Mouse (Mus musculus) forebrain, embryonic 10.5 days (tissue): Measurements from ENCODE around the gene Pex5l. TPM values are rescaled to one million over a fixed set of nuclear protein-coding genes. Genes with fewer than 3 reads are reported as not detected.

ENCODE experiments used
- DNase-seq: peaks from one replicate; pipeline ENCODE4 v3.0.0-alpha.2; 2017; ENCODE audit warnings: low spot score; ENCODE audit errors: extremely low spot score
- H3K27ac ChIP-seq: fragments of 300-500 bp; sonication (generic); 2 replicates; pipeline ENCODE4 v1.5.1; 2016; ENCODE audit warnings: mild to moderate bottlenecking
- H3K27me3 ChIP-seq: fragments of 300-500 bp; sonication (generic); 2 replicates; pipeline ENCODE4 v1.6.1; 2016; ENCODE audit warnings: mild to moderate bottlenecking; ENCODE audit not compliant: poor library complexity, severe bottlenecking
- H3K36me3 ChIP-seq: fragments of 300-500 bp; sonication (generic); replicated peaks from 2 replicates; pipeline ENCODE4 v1.6.1; 2016; ENCODE audit warnings: mild to moderate bottlenecking, moderate library complexity
- H3K4me1 ChIP-seq: fragments of 300-500 bp; sonication (generic); 2 replicates; pipeline ENCODE4 v1.6.1; 2016
- H3K4me3 ChIP-seq: fragments of 300-500 bp; sonication (generic); 2 replicates; pipeline ENCODE4 v1.5.1; 2016; ENCODE audit warnings: mild to moderate bottlenecking, moderate library complexity
- H3K9me3 ChIP-seq: fragments of 300-500 bp; sonication (generic); 2 replicates; pipeline ENCODE4 v1.6.1; 2016; ENCODE audit warnings: mild to moderate bottlenecking, moderate library complexity
- WGBS: fragments of 180-500 bp; shearing (Covaris S2); methylation state at CpG from one replicate; pipeline ENCODE4 v1.1.7; 2016; 5-methylcytosine and 5-hydroxymethylcytosine counted together
- polyA plus RNA-seq: library from polyadenylated mRNA; unstranded; fragments of >200 nt; fragmentation: Nextera tagmentation; extraction: Ambion mirVana; gene quantifications from 2 replicates; pipeline ENCODE4 v1.2.1, GENCODE M21; 2016

Pex5l gene
- polyA plus RNA-seq, 1 experiment from 2014 or later = 0.78 TPM

DNA sequence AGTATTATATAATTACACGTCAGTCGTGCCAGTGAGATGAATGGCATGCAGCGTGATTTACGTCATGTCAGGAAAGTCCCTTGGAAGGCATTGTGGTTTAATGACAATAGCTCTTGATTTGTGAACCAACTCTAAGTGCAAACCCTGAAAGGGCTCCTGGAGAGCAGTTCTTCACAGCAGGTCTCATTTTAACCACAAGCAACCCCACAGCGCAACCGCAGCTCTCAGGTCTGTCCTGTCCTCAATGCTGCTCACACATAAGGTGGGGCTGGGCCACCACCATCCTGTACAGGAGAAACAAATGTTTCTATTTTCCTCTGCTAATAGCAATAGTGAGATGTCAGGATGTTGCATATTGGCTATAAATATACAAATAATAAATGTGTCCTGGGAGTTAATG is 163.8 kb downstream of the Pex5l start:
- no peaks in the 10 kb centered on the region for H3K36me3 ChIP-seq
- WGBS = 38% methylated on average over 6 of the region's 6 CpGs
- no peaks in the 10 kb centered on the region for H3K9me3 ChIP-seq
- H3K4me1 ChIP-seq = peaks cover 7% of the 10 kb centered on the region
- H3K4me3 ChIP-seq = no peak overlapping the region
- H3K27me3 ChIP-seq = no peaks in the 10 kb centered on the region
- no peak overlapping the region for H3K27ac ChIP-seq
- DNase-seq = no peak

DNA sequence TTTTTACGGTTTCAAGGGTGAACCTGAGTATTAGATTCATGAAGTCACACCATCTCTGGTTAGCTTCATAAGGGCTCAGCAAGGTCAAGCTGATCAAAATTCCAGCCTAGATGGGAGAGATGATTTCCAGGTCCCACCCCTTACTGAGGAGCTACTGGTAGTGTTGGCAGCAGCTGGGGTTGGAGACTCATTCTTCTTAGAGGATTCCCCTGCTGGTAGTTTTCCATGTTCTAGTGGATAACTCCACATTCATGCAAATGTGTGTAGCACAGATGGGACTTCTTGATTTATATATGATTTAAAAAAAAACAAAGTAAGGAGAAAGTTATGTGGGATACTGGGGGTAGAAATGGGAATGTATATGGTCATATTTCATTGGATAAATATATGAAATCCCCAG is 172.8 kb downstream of the Pex5l start:
- 93% methylated on average over 1 of the region's 1 CpGs for WGBS

DNA sequence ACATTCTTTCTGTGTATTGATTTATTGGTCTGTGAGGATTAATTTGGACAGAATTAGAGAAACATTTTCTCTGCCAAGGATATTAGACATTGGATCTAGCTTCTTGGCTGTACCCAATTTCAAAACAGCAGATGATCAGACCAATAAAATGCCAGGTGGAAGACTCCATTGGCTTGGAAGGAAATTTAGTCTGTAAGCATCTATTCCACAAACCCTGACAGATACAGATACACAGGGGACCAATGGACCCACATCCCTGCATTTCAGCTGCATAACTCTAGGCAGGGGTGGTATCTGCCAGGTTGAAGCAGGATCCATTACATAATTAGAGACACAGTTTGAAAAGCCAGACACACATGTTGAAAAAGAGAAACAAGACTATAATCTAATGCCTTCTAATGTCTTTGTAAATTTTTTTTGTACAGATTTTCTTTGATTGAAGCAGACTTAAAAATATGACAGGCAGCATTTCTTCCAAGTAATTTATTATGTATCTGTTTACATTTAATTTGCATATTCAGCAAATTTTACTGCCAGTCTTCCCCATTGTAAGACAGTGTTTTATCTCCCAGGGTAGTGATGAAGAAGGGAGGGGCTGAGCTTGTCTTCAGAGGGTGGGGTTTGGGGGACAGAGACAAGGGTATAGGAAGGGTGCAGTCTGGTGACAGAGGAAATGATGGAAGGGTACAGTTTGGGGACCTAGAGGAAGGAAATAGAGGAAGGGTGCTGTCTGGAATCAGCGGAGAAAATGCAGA is 174.2 kb downstream of the Pex5l start:
- Histone ChIP-seq H3K36me3 (no peaks in the 10 kb centered on the region), H3K4me1 (no peaks in the 10 kb centered on the region), H3K27me3 (no peaks in the 10 kb centered on the region), H3K9me3 (no peaks in the 10 kb centered on the region), H3K4me3 (no peak overlapping the region), H3K27ac (no peak overlapping the region)
- 89% methylated on average over 1 of the region's 1 CpGs for WGBS
- DNase-seq = no peak

More for the DNA sequence above, 172.8 kb downstream of the Pex5l start:
- H3K27ac ChIP-seq = no peak overlapping the region
- no peaks in the 10 kb centered on the region for H3K4me1 ChIP-seq
- DNase-seq = no peak
- no peaks in the 10 kb centered on the region for H3K9me3 ChIP-seq
- no peaks in the 10 kb centered on the region for H3K36me3 ChIP-seq
- no peak overlapping the region for H3K4me3 ChIP-seq
- H3K27me3 ChIP-seq = no peaks in the 10 kb centered on the region

DNA sequence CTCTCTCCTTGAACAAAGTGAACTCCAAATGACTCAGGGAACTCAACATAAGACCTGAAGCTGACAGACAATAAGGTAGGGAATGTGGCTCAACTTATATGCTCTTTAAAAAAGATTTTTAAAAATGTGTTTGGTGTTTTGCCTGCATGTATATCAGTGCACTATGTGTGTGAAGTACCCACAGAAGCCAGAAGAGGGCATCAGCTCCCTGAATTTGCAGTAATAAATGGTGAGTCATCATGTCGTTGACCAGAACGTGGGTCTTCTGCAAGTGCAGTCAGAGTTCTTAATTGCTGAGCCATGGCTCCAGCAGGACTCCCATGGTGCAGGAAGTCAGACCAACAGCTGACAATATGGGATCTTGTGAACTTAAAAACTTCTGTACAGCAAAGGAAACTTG is 177.5 kb downstream of the Pex5l start:
- Histone ChIP-seq H3K4me3 (no peak overlapping the region), H3K4me1 (no peaks in the 10 kb centered on the region), H3K27me3 (no peaks in the 10 kb centered on the region), H3K9me3 (no peaks in the 10 kb centered on the region), H3K27ac (no peak overlapping the region), H3K36me3 (no peaks in the 10 kb centered on the region)
- DNase-seq = peak; percentile 34
- 3% methylated on average over 2 of the region's 2 CpGs for WGBS

DNA sequence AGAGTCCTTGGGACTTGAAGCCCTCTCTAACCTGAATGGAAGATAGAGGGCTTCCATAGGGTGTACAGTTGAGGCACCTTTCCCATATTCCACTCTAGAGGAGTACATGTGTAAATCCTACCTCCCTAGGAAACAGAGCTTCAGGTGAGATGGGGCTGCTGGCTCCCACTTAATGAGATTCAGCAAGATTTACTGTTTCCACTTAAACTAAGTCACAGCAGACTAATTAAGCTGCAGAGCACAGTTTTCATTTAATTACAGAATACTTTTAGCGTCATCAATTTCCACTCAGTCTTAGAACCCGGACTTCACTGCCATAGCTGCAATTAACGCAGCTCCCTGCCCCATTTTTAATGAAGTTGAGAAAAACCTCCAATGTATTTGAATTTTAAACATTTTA is 181.6 kb downstream of the Pex5l start:
- H3K36me3 ChIP-seq = no peaks in the 10 kb centered on the region
- 92% methylated on average over 3 of the region's 3 CpGs for WGBS
- H3K4me3 ChIP-seq = no peak overlapping the region
- no peaks in the 10 kb centered on the region for H3K9me3 ChIP-seq
- DNase-seq = no peak
- no peak overlapping the region for H3K27ac ChIP-seq
- no peaks in the 10 kb centered on the region for H3K27me3 ChIP-seq
- no peaks in the 10 kb centered on the region for H3K4me1 ChIP-seq

DNA sequence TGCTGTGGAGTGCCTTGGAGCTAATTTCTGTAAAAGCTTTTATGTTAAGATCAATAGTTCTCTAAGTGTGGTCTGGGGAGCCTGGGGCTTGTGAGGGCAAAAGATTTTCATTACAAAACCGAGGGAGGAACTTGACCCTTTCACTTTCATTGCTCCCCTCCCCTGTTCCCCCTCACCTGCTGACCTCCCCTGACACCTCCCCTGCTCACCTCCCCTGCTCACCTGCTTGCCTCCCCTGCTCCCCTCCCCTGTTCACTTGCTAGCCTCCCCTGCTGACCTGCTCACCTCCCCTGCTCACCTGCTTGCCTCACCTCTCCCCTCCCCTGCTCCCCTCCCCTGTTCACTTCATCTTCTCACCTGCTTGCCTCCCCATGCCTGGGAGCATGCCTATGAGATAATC is 191.7 kb downstream of the Pex5l start:
- no peaks in the 10 kb centered on the region for H3K9me3 ChIP-seq
- H3K4me1 ChIP-seq = peaks cover 12% of the 10 kb centered on the region
- no peaks in the 10 kb centered on the region for H3K36me3 ChIP-seq
- no peak overlapping the region for H3K27ac ChIP-seq
- WGBS = 6% methylated on average over 1 of the region's 1 CpGs
- no peak overlapping the region for H3K4me3 ChIP-seq
- H3K27me3 ChIP-seq = no peaks in the 10 kb centered on the region
- DNase-seq = no peak

DNA sequence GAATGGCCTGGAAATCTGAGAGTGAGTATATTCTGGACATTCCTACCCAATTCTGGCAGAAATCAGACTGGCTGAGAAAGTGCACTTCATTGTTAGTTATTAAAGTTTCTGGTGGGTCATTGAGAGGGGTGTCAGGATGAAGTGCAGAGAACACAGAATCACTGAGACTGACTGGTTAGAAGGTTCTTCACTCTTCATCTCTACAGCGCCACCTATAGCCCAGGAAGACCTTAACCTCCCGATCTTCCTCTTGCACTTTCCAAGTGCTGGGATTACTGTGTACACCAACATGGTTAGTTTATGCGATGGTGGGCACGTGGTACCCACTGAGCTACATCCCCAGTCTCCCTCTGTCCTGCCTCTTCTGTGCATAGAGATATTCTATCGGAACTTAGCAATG is 195.6 kb downstream of the Pex5l start:
- DNase-seq = no peak
- peaks cover 12% of the 10 kb centered on the region for H3K4me1 ChIP-seq
- H3K27ac ChIP-seq = no peak overlapping the region
- H3K27me3 ChIP-seq = no peaks in the 10 kb centered on the region
- H3K4me3 ChIP-seq = no peak overlapping the region
- no peaks in the 10 kb centered on the region for H3K36me3 ChIP-seq
- no peaks in the 10 kb centered on the region for H3K9me3 ChIP-seq
- WGBS = 84% methylated on average over 5 of the region's 5 CpGs

DNA sequence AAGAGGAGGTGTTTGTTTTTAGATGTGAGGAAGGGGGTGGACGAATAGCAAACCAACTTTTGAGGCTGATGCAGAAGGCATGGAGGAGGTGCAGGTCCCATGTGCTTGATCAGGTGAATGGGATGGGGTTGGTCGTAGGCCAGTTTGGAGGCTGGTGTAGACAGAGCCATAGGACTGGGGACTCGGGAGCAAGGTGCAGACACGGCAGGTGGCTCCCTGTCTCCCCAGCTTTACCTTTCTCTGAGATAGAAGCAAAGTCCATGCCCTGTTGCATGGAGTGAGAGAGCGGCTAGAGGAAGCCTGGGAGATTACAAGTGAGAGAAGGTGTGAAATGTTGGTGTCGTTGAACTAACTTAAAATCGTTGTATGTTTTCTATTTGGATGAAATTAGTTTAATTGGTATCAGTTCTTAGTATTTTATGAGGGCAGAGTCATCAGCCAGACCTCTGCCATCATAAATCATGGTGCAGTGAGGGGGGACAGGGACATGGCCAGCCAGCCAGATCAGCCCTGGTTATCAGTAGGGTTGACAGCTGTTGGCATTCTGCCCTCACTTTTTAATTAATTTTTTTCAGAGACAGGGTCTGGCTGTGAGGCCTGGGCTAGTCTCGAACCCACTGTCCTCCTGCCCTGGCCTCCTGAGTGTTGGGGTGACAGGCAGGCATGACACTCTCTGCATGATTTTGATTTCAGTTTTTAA is 203.1 kb downstream of the Pex5l start:
- H3K4me3 ChIP-seq = no peak overlapping the region
- WGBS = 92% methylated on average over 8 of the region's 8 CpGs
- H3K4me1 ChIP-seq = no peaks in the 10 kb centered on the region
- H3K9me3 ChIP-seq = no peaks in the 10 kb centered on the region
- H3K27ac ChIP-seq = no peak overlapping the region
- no peak for DNase-seq
- no peaks in the 10 kb centered on the region for H3K36me3 ChIP-seq
- H3K27me3 ChIP-seq = no peaks in the 10 kb centered on the region

DNA sequence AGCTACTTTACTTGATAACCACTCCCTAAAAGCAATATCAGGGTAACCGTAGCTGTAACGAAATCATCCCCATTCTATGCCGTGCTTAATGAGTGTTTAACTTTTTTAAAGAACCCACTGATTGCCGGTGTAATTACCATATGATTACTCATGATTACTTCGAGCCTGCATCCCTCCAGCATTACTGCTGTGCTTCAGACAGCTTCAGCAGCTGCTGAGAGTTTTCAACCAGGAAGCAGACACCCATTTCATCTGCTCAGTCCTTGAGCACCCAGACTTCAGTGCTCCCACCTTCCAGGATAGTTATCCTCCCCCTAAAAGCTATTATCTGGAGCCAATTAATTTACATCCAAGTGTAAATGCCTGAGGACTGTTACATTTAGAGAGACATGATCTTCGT is 218.9 kb downstream of the Pex5l start:
- Histone ChIP-seq H3K27me3 (no peaks in the 10 kb centered on the region), H3K4me3 (no peak overlapping the region), H3K36me3 (peaks cover 76% of the 10 kb centered on the region), H3K9me3 (peaks cover 6% of the 10 kb centered on the region; the same call in 1 of the 2 replicates), H3K27ac (no peak overlapping the region), H3K4me1 (no peaks in the 10 kb centered on the region)
- no peak for DNase-seq
- 87% methylated on average over 6 of the region's 6 CpGs for whole genome bisulfite sequencing

DNA sequence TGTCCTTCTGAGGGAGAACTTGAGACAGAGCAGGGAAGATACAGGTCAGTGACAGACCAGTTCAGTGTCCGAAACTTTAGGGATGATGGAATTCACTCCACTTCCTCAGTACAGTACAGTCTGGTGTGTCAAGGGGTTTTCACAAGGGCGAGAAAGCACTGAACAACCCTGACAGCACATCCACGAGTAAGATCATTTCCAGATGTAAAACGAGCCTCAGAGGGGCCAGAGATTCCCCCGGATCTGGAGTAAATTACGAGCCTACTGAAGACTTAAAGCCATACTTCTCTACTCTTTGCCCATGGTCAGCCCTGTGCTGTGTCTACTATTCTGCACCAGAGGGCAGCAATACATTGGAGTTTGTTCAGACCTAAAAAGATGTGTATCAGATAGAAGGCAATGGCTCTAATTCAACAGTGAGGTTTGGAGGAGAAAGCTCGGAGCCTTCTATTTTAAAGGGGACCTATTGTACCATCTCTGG is 232.9 kb downstream of the Pex5l start:
- H3K36me3 ChIP-seq = peaks cover 23% of the 10 kb centered on the region
- no peaks in the 10 kb centered on the region for H3K27me3 ChIP-seq

DNA sequence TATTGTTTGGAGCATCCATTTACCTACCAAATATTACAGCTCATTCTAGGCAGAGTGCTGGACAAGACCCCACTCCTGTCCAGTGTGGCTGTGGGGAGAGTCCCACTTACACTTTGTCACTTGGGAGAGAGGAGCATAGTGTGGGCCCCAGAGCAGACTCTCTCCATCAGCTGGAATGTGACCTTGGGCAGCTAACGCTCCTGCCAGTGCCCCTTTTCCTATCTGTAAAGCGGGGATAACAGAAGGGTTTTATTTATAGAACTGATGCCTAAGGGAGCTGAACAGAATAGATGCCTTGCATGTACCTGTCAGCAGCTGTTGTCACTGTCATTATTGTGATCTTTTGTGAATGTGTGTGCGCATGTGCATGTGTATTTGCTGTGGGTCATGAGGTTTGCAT is 234.6 kb downstream of the Pex5l start:
- WGBS = 81% methylated on average over 3 of the region's 3 CpGs
- no peak overlapping the region for H3K27ac ChIP-seq
- no peak for DNase-seq
- peaks cover 8% of the 10 kb centered on the region; the same call in 1 of the 2 replicates for H3K36me3 ChIP-seq
- H3K4me3 ChIP-seq = no peak overlapping the region
- no peaks in the 10 kb centered on the region for H3K9me3 ChIP-seq
- H3K4me1 ChIP-seq = peaks cover 32% of the 10 kb centered on the region
- no peaks in the 10 kb centered on the region for H3K27me3 ChIP-seq

More for the DNA sequence above, 232.9 kb downstream of the Pex5l start:
- Histone ChIP-seq H3K4me3 (no peak overlapping the region), H3K4me1 (peaks cover 17% of the 10 kb centered on the region), H3K9me3 (no peaks in the 10 kb centered on the region; the same call in 1 of the 2 replicates), H3K27ac (no peak overlapping the region)
- peak; percentile 24 for DNase-seq
- WGBS = 69% methylated on average over 7 of the region's 7 CpGs

DNA sequence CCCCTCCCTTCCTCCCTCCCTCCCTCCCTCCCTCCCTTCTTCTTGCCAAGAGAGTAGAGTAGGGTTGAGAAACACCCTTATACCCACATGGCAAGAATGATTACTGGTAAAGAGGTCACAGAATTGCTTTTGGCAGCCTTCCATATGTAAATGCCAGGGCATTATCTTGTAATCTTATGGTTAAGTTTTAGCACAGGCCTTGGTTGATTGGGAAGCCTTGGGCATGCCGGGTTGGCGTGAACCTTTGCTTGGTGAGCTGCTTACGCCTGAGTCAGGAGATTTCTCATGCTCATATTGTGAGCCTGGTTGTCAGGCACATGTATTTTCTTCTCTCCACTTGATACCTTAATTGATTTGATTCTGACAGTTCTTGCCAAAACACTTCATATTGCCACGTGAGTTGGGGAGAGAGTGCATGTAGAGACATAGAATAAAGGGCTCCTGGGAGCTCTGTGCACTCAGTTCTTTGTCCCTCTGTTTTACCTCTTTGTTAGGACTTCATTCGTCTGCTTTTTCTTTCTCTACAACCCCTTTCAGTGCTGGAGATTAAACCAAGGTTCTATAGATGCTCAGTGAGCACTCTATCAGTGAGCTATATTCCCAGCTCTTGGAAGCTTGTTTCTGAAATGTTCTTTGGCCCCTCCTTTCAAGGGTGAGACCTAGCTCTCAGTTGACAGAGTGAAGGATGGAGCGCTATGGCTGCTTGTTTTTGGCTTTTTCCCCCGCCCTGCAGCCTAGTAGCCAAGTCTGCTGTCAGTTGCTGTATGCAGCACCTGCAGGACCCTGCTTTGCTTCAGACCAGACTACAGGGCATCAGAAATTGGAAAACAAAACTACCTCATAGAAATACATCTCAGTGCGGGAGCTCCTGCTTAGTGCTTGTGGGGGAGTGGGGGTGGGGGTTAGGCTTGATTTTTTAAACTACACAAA is 236.9 kb downstream of the Pex5l start:
- WGBS = 62% methylated on average over 8 of the region's 8 CpGs
- H3K9me3 ChIP-seq = no peaks in the 10 kb centered on the region
- H3K4me3 ChIP-seq = no peak overlapping the region
- H3K36me3 ChIP-seq = peaks cover 18% of the 10 kb centered on the region
- H3K4me1 ChIP-seq = peaks cover 33% of the 10 kb centered on the region
- DNase-seq = no peak
- H3K27me3 ChIP-seq = no peaks in the 10 kb centered on the region
- H3K27ac ChIP-seq = peak overlapping the region; percentile 44; the same call in 1 of the 2 replicates
